Mouse (Mus musculus) neural tube, embryonic 15.5 days (tissue): Measurements from ENCODE around the gene Upf1. TPM values are rescaled to one million over a fixed set of nuclear protein-coding genes. Genes with fewer than 3 reads are reported as not detected.

Experiments
- ATAC-seq: fragments of 200-750 bp; cut with Nextera tagmentation; 2 replicates; pipeline ENCODE4 v1.8.0; 2017; ENCODE audit warnings: mild to moderate bottlenecking, moderate TSS enrichment, moderate library complexity; ENCODE audit not compliant: low FRiP score
- H3K27ac ChIP-seq: fragments of 300-500 bp; sonication (generic); replicated peaks from 2 replicates; pipeline ENCODE4 v1.5.1; 2015; ENCODE audit warnings: mild to moderate bottlenecking, inconsistent platforms
- H3K27me3 ChIP-seq: fragments of 300-500 bp; sonication (generic); replicated peaks from 2 replicates; pipeline ENCODE4 v1.6.1; 2015; ENCODE audit warnings: inconsistent platforms
- H3K36me3 ChIP-seq: fragments of 300-500 bp; sonication (generic); 2 replicates; pipeline ENCODE4 v1.6.1; 2015; ENCODE audit warnings: inconsistent platforms
- H3K4me1 ChIP-seq: fragments of 300-500 bp; sonication (generic); 2 replicates; pipeline ENCODE4 v1.6.1; 2015; ENCODE audit warnings: inconsistent platforms
- H3K4me2 ChIP-seq: fragments of 300-500 bp; sonication (generic); 2 replicates; pipeline ENCODE4 v1.6.1; 2015; ENCODE audit warnings: inconsistent platforms, mild to moderate bottlenecking, moderate library complexity
- H3K4me3 ChIP-seq: fragments of 300-500 bp; sonication (generic); replicated peaks from 2 replicates; pipeline ENCODE4 v1.5.1; 2015; ENCODE audit warnings: mild to moderate bottlenecking, inconsistent platforms
- H3K9ac ChIP-seq: fragments of 300-500 bp; sonication (generic); replicated peaks from 2 replicates; pipeline ENCODE4 v1.6.1; 2015; ENCODE audit warnings: mild to moderate bottlenecking, inconsistent platforms
- H3K9me3 ChIP-seq: fragments of 300-500 bp; sonication (generic); replicated peaks from 2 replicates; pipeline ENCODE4 v1.6.1; 2016; ENCODE audit warnings: inconsistent platforms
- WGBS: fragments of 180-500 bp; shearing (Covaris S2); methylation state at CpG from one replicate; pipeline ENCODE4 v1.1.7; 2015; ENCODE audit warnings: mixed read lengths; 5-methylcytosine and 5-hydroxymethylcytosine counted together
- polyA plus RNA-seq: library from polyadenylated mRNA; unstranded; fragments of >200 nt; fragmentation: Nextera tagmentation; extraction: Ambion mirVana; gene quantifications from 2 replicates; pipeline ENCODE4 v1.2.1, GENCODE M21; 2015

Upf1 gene
- polyA plus RNA-seq, 1 experiment from 2014 or later = 11.8 TPM

GRCm38 (mm10) chr8:70332878-70333202 lies 20.2 kb downstream of the Upf1 start:
- Histone ChIP-seq H3K4me3 (no peak overlapping the region), H3K27me3 (no peaks in the 10 kb centered on the region), H3K4me2 (no peak overlapping the region), H3K27ac (no peak overlapping the region), H3K36me3 (peaks cover 83% of the 10 kb centered on the region), H3K4me1 (peaks cover 31% of the 10 kb centered on the region), H3K9ac (no peak overlapping the region), H3K9me3 (no peaks in the 10 kb centered on the region)
- ATAC-seq = no peak
- WGBS = 95% methylated on average over 6 of the region's 6 CpGs

GRCm38 (mm10) chr8:70332070-70332877 lies 20.8 kb downstream of the Upf1 start:
- 0 out of 2 replicates have a peak overlapping the region, but pooled peaks have one; percentile 6 for H3K27ac ChIP-seq
- H3K36me3 ChIP-seq = peaks cover 83% of the 10 kb centered on the region
- peaks cover 31% of the 10 kb centered on the region for H3K4me1 ChIP-seq
- no peak overlapping the region for H3K4me3 ChIP-seq
- no peaks in the 10 kb centered on the region for H3K9me3 ChIP-seq
- peak overlapping the region; percentile 26; the same call in 1 of the 2 replicates for H3K4me2 ChIP-seq
- ATAC-seq = peak; percentile 78
- H3K27me3 ChIP-seq = no peaks in the 10 kb centered on the region
- no peak overlapping the region for H3K9ac ChIP-seq
- 25% methylated on average over 38 of the region's 41 CpGs for WGBS

GRCm38 (mm10) chr8:70331526-70331925 lies 21.6 kb downstream of the Upf1 start:
- Histone ChIP-seq H3K27ac (0 out of 2 replicates have a peak overlapping the region, but pooled peaks have one; percentile 6), H3K4me2 (no peak overlapping the region), H3K9ac (no peak overlapping the region; the same call in 1 of the 2 replicates), H3K27me3 (no peaks in the 10 kb centered on the region), H3K36me3 (peaks cover 79% of the 10 kb centered on the region), H3K4me3 (no peak overlapping the region), H3K9me3 (no peaks in the 10 kb centered on the region), H3K4me1 (peaks cover 31% of the 10 kb centered on the region)
- 62% methylated on average over 19 of the region's 19 CpGs for WGBS
- no peak for ATAC-seq

- H3K4me3 ChIP-seq = no peak overlapping the region
Observed at GRCm38 (mm10) chr8:70330741-70331364, 22.2 kb downstream of the Upf1 start.

GRCm38 (mm10) chr8:70329835-70330740 lies 23.0 kb downstream of the Upf1 start:
- H3K36me3 ChIP-seq = peaks cover 76% of the 10 kb centered on the region
- no peak; the same call in 1 of the 2 replicates for ATAC-seq
- 0 out of 2 replicates have a peak overlapping the region, but pooled peaks have one; percentile 12 for H3K9ac ChIP-seq
- H3K4me1 ChIP-seq = peaks cover 31% of the 10 kb centered on the region
- H3K9me3 ChIP-seq = no peaks in the 10 kb centered on the region
- no peak overlapping the region for H3K4me3 ChIP-seq
- WGBS = 8% methylated on average over 45 of the region's 45 CpGs
- H3K27ac ChIP-seq = no peak overlapping the region; the same call in 1 of the 2 replicates
- H3K27me3 ChIP-seq = no peaks in the 10 kb centered on the region
- no peak overlapping the region for H3K4me2 ChIP-seq

More at GRCm38 (mm10) chr8:70330741-70331364, 22.2 kb downstream of the Upf1 start:
- Histone ChIP-seq H3K9ac (0 out of 2 replicates have a peak overlapping the region, but pooled peaks have one; percentile 12), H3K27ac (no peak overlapping the region), H3K36me3 (peaks cover 77% of the 10 kb centered on the region), H3K4me1 (peaks cover 31% of the 10 kb centered on the region), H3K27me3 (no peaks in the 10 kb centered on the region), H3K9me3 (no peaks in the 10 kb centered on the region), H3K4me2 (no peak overlapping the region)
- peak; percentile 70 for ATAC-seq
- WGBS = 21% methylated on average over 53 of the region's 53 CpGs

GRCm38 (mm10) chr8:70329124-70329834 lies 23.8 kb downstream of the Upf1 start, which contains the start of gene Gdf1:
Gene Gdf1 (plus strand): TSS chr8:70329817.
- no peaks in the 10 kb centered on the region for H3K27me3 ChIP-seq
- ATAC-seq = no peak
- no peaks in the 10 kb centered on the region for H3K9me3 ChIP-seq
- WGBS = 28% methylated on average over 14 of the region's 14 CpGs
- peaks cover 31% of the 10 kb centered on the region for H3K4me1 ChIP-seq
- H3K4me3 ChIP-seq = no peak within 1 kb of the TSS
- no peak within 1 kb of the TSS; the same call in 1 of the 2 replicates for H3K27ac ChIP-seq
- peaks cover 76% of the 10 kb centered on the region for H3K36me3 ChIP-seq
- H3K9ac ChIP-seq = 0 out of 2 replicates have a peak within 1 kb of the TSS, but pooled peaks have one; percentile 12
- no peak within 1 kb of the TSS for H3K4me2 ChIP-seq

GRCm38 (mm10) chr8:70327512-70327911 lies 25.6 kb downstream of the Upf1 start:
- 96% methylated on average over 6 of the region's 6 CpGs for WGBS
- Histone ChIP-seq H3K4me3 (no peak overlapping the region), H3K4me2 (no peak overlapping the region), H3K36me3 (peaks cover 76% of the 10 kb centered on the region), H3K27ac (no peak overlapping the region), H3K9ac (no peak overlapping the region), H3K4me1 (peaks cover 29% of the 10 kb centered on the region), H3K9me3 (no peaks in the 10 kb centered on the region), H3K27me3 (no peaks in the 10 kb centered on the region)
- ATAC-seq = no peak

GRCm38 (mm10) chr8:70323716-70324115 lies 29.4 kb downstream of the Upf1 start:
- Histone ChIP-seq H3K4me1 (no peaks in the 10 kb centered on the region), H3K36me3 (peaks cover 80% of the 10 kb centered on the region)
- ATAC-seq = no peak

GRCm38 (mm10) chr8:70317872-70318271 lies 35.2 kb downstream of the Upf1 start:
- no peak for ATAC-seq
- peak overlapping the region; percentile 63 for H3K4me2 ChIP-seq
- peaks cover 47% of the 10 kb centered on the region for H3K36me3 ChIP-seq
- H3K27me3 ChIP-seq = no peaks in the 10 kb centered on the region
- H3K4me1 ChIP-seq = peaks cover 34% of the 10 kb centered on the region
- H3K4me3 ChIP-seq = no peak overlapping the region
- H3K9ac ChIP-seq = no peak overlapping the region
- WGBS = 79% methylated on average over 5 of the region's 5 CpGs
- H3K27ac ChIP-seq = peak overlapping the region; percentile 90
- H3K9me3 ChIP-seq = no peaks in the 10 kb centered on the region

More at GRCm38 (mm10) chr8:70323716-70324115, 29.4 kb downstream of the Upf1 start:
- Histone ChIP-seq H3K4me2 (no peak overlapping the region), H3K9me3 (no peaks in the 10 kb centered on the region), H3K9ac (no peak overlapping the region), H3K4me3 (no peak overlapping the region), H3K27ac (no peak overlapping the region), H3K27me3 (no peaks in the 10 kb centered on the region)
- WGBS = 94% methylated on average over 3 of the region's 3 CpGs

- H3K4me3 ChIP-seq = peak overlapping the region; percentile 48
- H3K27ac ChIP-seq = peak overlapping the region; percentile 90
- peaks cover 43% of the 10 kb centered on the region for H3K36me3 ChIP-seq
- ATAC-seq = peak; percentile 82
- H3K27me3 ChIP-seq = no peaks in the 10 kb centered on the region
- peaks cover 34% of the 10 kb centered on the region for H3K4me1 ChIP-seq
- H3K4me2 ChIP-seq = peak overlapping the region; percentile 63
- no peaks in the 10 kb centered on the region for H3K9me3 ChIP-seq
- 6% methylated on average over 15 of the region's 15 CpGs for WGBS
- H3K9ac ChIP-seq = peak overlapping the region; percentile 56
Observed at GRCm38 (mm10) chr8:70316511-70317504, 36.3 kb downstream of the Upf1 start.
